In the genomic region with DNA sequence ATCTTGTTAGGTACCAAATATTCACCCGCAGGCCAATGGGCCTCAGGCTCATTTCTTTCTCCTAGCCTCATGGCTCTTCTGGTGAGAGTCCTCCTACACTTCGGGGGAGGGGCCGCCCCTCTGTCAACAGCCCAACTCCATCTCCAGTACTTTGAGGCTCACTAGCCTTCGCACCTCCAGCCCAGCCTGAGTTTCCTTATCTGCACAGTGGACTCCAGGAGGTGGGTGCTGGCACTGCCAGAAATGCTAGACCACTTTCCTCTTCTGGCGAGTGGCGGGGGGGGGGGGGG, we compare ENCODE assay signal across 8 mouse cellular contexts. TPM values are rescaled to one million over a fixed set of nuclear protein-coding genes. Genes with fewer than 3 reads are reported as not detected.
A peak's percentile ranks its signal among the peaks of the same experiment; 100 is the strongest.
DNase-seq lines count a peak whose midpoint lies in the region; ATAC-seq and TF ChIP-seq lines count a peak whose summit lies in the region.
"Had no signal": no experiment of that assay in that cellular context is flagged by ENCODE, and none has a peak within 500 bp of the region (broad histone marks: within the 10 kb centered on the region; RNA-seq: fewer than 3 reads in every experiment).

No protein-coding gene starts in this region.

- 0 out of 2 replicates have a peak overlapping the region, but pooled peaks have one; percentile 23 for H3K27ac ChIP-seq in layer of hippocampus, adult 2 months
- peak overlapping the region; percentile 97 for H3K27ac ChIP-seq in embryonic facial prominence, embryonic 12.5 days
- peak overlapping the region; percentile 92 for H3K27ac ChIP-seq in forebrain, embryonic 15.5 days (replicated peaks)
- peak overlapping the region; percentile 92 for H3K27ac ChIP-seq in limb, embryonic 15.5 days

- H3K4me1 ChIP-seq in embryonic facial prominence, embryonic 12.5 days: peaks cover 65% of the 10 kb centered on the region
- H3K4me1 ChIP-seq in forebrain, embryonic 15.5 days: peaks cover 68% of the 10 kb centered on the region
- peaks cover 68% of the 10 kb centered on the region for H3K4me1 ChIP-seq in limb, embryonic 15.5 days

- H3K27me3 ChIP-seq in embryonic facial prominence, embryonic 12.5 days: no peaks in the 10 kb centered on the region
- H3K27me3 ChIP-seq in forebrain, embryonic 15.5 days: no peaks in the 10 kb centered on the region
- H3K27me3 ChIP-seq in limb, embryonic 15.5 days: no peaks in the 10 kb centered on the region
- H3K27me3 ChIP-seq: Patski had no signal

- no peak for TF ChIP-seq CTCF in layer of hippocampus, adult 2 months (conservative IDR thresholded peaks at IDR 0.05)

- no peaks in the 10 kb centered on the region for H3K9me3 ChIP-seq in embryonic facial prominence, embryonic 12.5 days
- H3K9me3 ChIP-seq in forebrain, embryonic 15.5 days: no peaks in the 10 kb centered on the region
- H3K9me3 ChIP-seq in limb, embryonic 15.5 days: no peaks in the 10 kb centered on the region

- no peak for DNase-seq in layer of hippocampus, adult 2 months (ENCODE audit: low spot score in 2 of 2)
- no peak for DNase-seq in layer of hippocampus, postnatal 10 days (ENCODE audit: low spot score in 2 of 2)
- DNase-seq in cerebellum, adult 18-20 months: no peak
- no peak for DNase-seq in frontal cortex, postnatal 10 days (ENCODE audit: low spot score in 2 of 2)

- H3K4me3 ChIP-seq in layer of hippocampus, adult 2 months: no peak overlapping the region
- H3K4me3 ChIP-seq in embryonic facial prominence, embryonic 12.5 days: no peak overlapping the region
- no peak overlapping the region for H3K4me3 ChIP-seq in forebrain, embryonic 15.5 days
- no peak overlapping the region for H3K4me3 ChIP-seq in limb, embryonic 15.5 days

- no peak overlapping the region for H3K9ac ChIP-seq in embryonic facial prominence, embryonic 12.5 days
- no peak overlapping the region for H3K9ac ChIP-seq in forebrain, embryonic 15.5 days (replicated peaks)
- H3K9ac ChIP-seq in limb, embryonic 15.5 days: no peak overlapping the region

- H3K36me3 ChIP-seq in embryonic facial prominence, embryonic 12.5 days: no peaks in the 10 kb centered on the region
- H3K36me3 ChIP-seq in forebrain, embryonic 15.5 days: no peaks in the 10 kb centered on the region
- no peaks in the 10 kb centered on the region for H3K36me3 ChIP-seq in limb, embryonic 15.5 days

- ATAC-seq in embryonic facial prominence, embryonic 12.5 days (ENCODE audit: insufficient number of reproducible peaks, insufficient read depth, low FRiP score, low TSS enrichment): no peak
- no peak for ATAC-seq in forebrain, embryonic 15.5 days (replicated peaks)
- no peak for ATAC-seq in limb, embryonic 15.5 days (ENCODE audit: insufficient number of reproducible peaks, low FRiP score, low TSS enrichment, low read depth)

- 19% methylated on average over 4 of the region's 6 CpGs for WGBS in embryonic facial prominence, embryonic 12.5 days
- 21% methylated on average over 4 of the region's 6 CpGs for WGBS in forebrain, embryonic 15.5 days
- 12% methylated on average over 4 of the region's 6 CpGs for WGBS in limb, embryonic 15.5 days

- H3K4me2 ChIP-seq in embryonic facial prominence, embryonic 12.5 days (replicated peaks): peak overlapping the region; percentile 42; the same call in 1 of the 2 replicates
- no peak overlapping the region for H3K4me2 ChIP-seq in forebrain, embryonic 15.5 days (replicated peaks)
- 0 out of 2 replicates have a peak overlapping the region, but pooled peaks have one; percentile 42 for H3K4me2 ChIP-seq in limb, embryonic 15.5 days

RNA-seq across cellular contexts. Expression of a gene that starts 10.9 kb away (rescaled TPM):
- total RNA-seq in layer of hippocampus, adult 2 months (2021): 10 to 100 TPM in 1 of 2 experiments, 1 to 10 TPM in 1; 7.8 to 11.3 TPM
- 1 to 10 TPM; 4.0 to 6.5 TPM for total RNA-seq in layer of hippocampus, postnatal 10 days (2021)
- 0.57 and 1.4 TPM in 2 replicates for polyA plus RNA-seq in embryonic facial prominence, embryonic 12.5 days (2016; fragmentation: Nextera tagmentation; extraction: Ambion mirVana)
- 0.63 and 1.4 TPM in 2 replicates for polyA plus RNA-seq in forebrain, embryonic 15.5 days (2015; fragmentation: Nextera tagmentation; extraction: Ambion mirVana)
- polyA plus RNA-seq in limb, embryonic 15.5 days (2015; fragmentation: Nextera tagmentation; extraction: Ambion mirVana): 2.0 and 2.2 TPM in 2 replicates

Comparison
In these comparisons a context has a peak if more than half of its experiments do, and no peak if none do; other contexts are left out.
1. H3K27ac ChIP-seq: peak in every context shown above with its lines; median percentile 97 in embryonic facial prominence, embryonic 12.5 days; 92 in forebrain, embryonic 15.5 days; 92 in limb, embryonic 15.5 days; 23 in layer of hippocampus, adult 2 months.